Mouse (Mus musculus) gastrocnemius, adult 18-20 months (tissue): ENCODE measurements around the gene Ccdc47. TPM values are rescaled to one million over a fixed set of nuclear protein-coding genes. Genes with fewer than 3 reads are reported as not detected.
A peak's percentile ranks its signal among the peaks of the same experiment; 100 is the strongest.
"Not testable (repeated sequence)": the region's sequence is repeated elsewhere in the genome, so short reads cannot be mapped to it uniquely, and the experiment has no call there.

Experiments
- DNase-seq: peaks from one replicate; pipeline ENCODE4 v3.0.0; 2021; ENCODE audit warnings: low spot score
- long read RNA-seq, 2 experiments: library from polyadenylated mRNA; stranded (forward); transcript quantifications; one replicate each; pipeline ENCODE4 v2.0.0; 2021
- total RNA-seq, 2 experiments: library from RNA; stranded (reverse); gene quantifications; 2 replicates each; pipeline ENCODE4 v1.2.3; 2021

Ccdc47 gene
- 10 to 100 TPM; 74.0 to 79.0 TPM for total RNA-seq
- long read RNA-seq, experiment 1, full-length matches to known transcripts: 145 of 157 reads
- long read RNA-seq, experiment 1, partial matches to known transcripts: 8 of 157 reads
- long read RNA-seq, experiment 1, other reads (novel, unspliced or antisense): 4 of 157 reads
- long read RNA-seq, experiment 2, full-length matches to known transcripts: 139 of 152 reads
- long read RNA-seq, experiment 2, partial matches to known transcripts: 9 of 152 reads
- long read RNA-seq, experiment 2, other reads (novel, unspliced or antisense): 4 of 152 reads

DNA sequence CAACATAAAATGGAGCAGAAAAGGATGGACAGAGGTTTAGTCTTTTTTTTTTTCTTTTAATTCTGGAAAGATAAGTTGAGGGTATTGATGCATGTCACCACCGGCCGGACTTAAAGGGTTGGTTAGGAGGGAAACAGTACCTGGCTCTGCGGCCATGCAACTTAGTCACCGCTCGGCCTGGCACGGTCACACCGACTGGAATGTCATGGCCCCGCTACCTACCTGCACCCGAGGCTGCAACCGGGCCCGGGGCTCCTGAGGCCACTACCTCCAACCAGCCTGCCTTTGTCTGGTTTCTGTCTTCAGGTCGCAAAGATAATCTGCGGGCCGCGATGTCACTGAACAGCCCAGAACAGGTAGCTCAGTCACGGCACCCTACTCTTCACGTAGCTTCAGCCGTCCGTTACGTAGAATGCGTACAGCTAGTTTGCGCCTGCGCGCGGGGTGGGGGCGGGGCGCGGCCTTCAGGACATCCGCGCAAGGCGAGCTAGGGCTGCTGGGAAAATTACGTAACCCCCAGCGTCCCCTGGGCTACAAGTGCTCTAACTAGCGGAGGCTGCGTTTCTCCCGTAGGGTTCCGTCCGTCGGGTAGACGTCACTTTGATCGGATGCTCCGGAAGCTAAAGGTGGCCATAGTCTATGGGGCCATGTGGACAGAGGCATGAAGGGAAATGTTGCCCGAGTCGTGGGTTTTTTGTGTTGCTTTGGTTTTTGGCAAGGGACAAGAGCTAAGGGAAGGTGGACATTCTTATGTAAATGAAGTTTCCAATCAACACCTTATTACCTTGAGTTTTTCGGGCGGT, at the start of gene Ccdc47:
Gene Ccdc47, minus strand, starts transcription at position 418 of the 803 bp plus-strand sequence.
- DNase-seq: peak; percentile 97

DNA sequence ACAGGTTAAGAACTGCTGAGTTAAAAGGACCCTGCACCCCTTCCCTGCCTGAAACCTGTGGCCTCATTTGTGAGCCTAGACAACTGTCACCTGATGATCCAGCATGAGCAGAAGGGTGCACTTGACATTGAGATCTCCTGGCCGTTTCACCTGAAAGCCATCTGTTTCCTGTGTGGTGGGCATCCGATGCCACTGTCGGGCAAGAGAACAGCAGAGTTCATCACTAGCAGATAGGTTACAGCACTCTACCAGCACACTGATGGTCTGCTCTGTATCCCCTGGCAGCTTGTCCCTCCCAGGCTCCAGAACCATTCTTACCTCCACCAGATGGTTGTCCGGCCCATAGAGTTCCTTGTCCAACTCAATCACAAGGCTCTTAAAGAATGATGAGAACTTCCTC, 49.4 kb upstream of the Ccdc47 start:
- DNase-seq: no peak

- DNase-seq: no peak
These were observed 48.8 kb upstream of the Ccdc47 start for GRCm38 (mm10) chr11:106264988-106265387.

GRCm38 (mm10) chr11:106263963-106264362, 47.8 kb upstream of the Ccdc47 start:
- no peak for DNase-seq

DNA sequence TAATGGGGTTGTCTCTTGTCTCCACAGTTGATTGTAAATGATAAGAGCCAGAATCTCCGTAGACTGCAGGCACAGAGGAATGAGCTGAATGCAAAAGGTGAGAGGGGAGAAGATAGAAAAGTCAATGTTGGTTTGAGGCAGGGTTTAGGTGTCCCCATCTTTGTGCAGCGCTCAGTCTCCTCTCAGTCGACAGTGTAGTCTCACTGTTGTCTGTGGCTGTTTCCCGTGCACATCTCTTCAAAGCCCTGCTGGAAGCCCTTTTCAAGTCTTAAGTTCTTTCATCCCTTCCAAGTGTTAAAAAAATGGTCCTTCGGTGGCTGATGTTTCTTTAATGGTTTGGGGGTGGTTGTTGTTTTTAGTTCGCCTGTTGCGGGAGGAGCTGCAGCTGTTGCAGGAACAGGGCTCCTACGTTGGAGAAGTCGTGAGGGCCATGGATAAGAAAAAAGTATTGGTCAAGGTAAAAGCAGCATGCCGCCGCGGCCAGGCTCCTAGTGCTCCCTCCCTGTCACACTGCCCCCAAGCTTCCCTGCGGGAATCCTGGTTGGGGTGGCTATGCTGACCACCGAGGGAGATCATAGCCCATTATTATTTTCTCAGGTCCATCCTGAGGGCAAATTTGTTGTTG, 44.8 kb upstream of the Ccdc47 start:
- DNase-seq: no peak

- peak; percentile 34 for DNase-seq
These were observed 40.6 kb upstream of the Ccdc47 start for GRCm38 (mm10) chr11:106256775-106257174.

- DNase-seq: peak; percentile 99
These were observed 39.7 kb upstream of the Ccdc47 start, which contains the start of the genes Ftsj3 and Psmc5 for GRCm38 (mm10) chr11:106255685-106256451. Gene Ftsj3, minus strand, starts transcription at chr11:106256079. Gene Psmc5, plus strand, starts transcription at chr11:106256154.

- DNase-seq: no peak
These were observed 39.0 kb upstream of the Ccdc47 start for GRCm38 (mm10) chr11:106255174-106255573.

DNA sequence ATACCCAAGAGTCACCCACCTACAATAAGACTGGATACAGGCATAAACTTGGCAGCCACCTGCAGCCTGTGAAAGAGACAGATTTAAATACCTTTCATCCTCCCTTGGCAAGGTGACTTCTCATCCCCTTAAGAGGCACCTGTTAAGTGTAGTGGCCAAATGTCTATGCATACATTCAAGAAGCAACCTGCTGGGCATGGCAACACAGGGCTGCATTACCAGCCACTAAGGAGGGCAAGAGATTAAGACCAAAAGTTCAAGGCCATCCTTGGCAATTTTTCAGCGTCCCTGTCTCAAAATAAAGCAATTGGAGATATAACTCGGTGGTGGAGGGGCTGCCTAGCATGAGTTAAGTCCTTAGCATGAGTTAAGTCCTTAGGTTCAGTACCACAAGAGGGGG, 38.6 kb upstream of the Ccdc47 start:
- DNase-seq: no peak

GRCm38 (mm10) chr11:106249326-106249725, 33.2 kb upstream of the Ccdc47 start:
- no peak for DNase-seq

DNA sequence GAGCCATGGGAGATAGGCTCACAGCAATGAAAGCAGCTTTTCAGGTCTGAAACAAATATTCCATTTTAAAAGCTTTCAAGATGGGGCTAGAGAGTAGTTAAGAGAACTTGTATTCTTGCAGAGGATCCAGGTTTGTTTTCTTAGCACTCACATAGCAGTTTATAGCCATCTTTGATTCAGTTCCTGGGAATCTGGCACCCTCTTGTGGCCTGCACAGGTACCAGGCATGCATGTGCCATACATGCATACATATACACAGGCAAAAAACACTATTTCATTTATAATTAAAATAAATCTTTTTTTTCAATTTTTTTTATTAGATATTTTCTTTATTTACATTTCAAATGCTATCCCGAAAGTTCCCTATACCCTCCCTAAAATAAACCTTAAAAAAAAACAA, 30.7 kb upstream of the Ccdc47 start:
- DNase-seq: no peak

- DNase-seq: not testable (repeated sequence)
These were observed 17.8 kb upstream of the Ccdc47 start for GRCm38 (mm10) chr11:106233978-106234377.

DNA sequence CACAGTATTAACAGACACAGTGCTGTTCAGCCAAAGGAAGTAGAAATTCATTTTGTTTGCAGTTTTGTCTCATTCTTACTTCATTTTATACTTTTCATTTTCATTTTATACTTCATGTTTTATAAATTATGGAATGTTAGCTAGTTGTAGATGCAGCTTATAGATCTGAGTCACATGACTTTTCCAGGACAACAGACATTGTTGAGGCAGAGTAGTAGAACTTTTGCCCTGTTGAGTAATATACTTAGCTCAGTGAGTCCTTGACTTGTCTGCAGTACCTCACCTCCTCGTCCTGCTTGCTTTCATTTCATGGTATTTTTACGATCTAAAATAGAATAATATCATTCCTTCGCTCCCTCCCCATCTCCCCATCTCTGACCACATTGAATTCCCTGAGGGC, 4.5 kb upstream of the Ccdc47 start:
- DNase-seq: no peak

DNA sequence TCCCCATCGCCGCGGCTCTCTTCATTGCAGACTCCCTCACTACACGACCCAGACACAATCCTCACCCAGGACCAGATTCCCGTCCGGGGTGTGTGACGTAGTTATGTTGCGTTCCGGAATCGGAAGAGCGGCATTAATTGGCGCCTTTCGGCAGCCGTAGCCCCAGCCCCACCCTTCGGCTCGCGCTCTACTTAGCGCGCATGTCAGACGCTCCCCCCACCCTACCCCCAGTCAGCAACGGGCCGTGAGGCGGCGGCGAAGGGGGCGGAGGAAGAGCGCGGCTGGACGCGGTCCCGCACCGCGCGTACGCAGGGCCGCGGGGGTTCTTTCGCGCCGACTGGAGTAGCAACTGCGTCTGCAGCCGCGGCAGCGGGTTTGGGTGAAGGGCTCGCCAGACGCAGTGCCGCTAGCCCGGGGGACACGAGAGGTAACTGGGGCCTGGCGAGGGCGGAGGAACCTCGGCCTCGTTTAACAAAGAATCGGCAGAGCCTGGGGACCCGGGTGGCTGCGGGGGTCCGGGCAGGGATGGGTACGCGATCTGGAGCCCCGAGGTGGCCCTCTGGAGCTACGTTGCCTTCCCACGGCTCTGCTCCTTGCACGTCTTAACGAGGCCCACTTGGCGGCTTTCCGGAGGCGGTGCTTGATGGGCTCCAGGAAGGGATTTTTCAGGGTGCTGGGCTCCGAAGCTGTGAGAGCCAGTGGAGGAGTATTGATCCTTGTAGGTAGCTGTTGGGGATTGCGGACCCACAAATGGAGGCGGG, 766 bp upstream of the Ccdc47 start, which contains the start of gene Ddx42:
Gene Ddx42, plus strand, starts transcription at position 197 of the 761 bp plus-strand sequence.
- peak; percentile 90 for DNase-seq

DNA sequence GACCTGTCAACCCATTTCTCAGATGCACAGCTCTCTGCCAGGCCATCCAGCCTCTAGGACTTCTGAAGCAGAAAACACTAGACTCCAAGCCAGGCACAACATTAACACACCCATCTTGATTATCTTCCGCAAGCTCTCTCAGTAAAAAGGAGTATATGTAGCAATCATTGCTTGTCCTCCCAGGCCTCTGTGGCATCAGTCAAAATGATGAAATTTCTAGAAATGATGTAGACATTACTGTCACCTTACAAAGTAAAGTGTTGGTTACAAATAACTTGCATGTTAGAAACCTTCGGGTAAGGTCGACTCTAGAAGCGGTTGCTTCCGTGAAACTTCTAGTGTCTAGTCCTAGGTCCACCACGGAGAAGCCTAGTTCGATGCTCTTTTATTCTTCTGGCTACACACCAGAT, 689 bp downstream of the Ccdc47 start:
- no peak for DNase-seq

DNA sequence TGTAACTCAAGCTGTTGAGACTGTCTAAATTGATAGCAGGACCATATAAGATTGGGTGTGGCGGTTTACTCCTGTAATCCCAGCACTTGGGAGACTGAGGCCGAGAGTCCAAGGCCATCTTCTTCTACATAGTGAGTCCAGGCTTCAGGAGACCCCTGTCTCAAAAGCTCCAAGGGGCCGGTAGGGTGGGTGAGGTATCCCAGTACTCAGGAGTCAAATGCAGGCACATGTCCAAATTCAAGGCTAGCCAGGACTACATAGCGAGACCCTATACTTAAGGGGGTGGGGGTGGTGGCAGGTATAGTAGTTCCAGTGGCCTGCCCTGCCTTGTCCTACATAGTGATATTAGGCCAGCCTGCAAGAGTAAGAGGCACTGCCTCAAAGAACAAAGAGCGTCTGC, 1.3 kb downstream of the Ccdc47 start:
- no peak for DNase-seq

- DNase-seq: no peak
These were observed 3.4 kb downstream of the Ccdc47 start for GRCm38 (mm10) chr11:106212771-106213170.

DNA sequence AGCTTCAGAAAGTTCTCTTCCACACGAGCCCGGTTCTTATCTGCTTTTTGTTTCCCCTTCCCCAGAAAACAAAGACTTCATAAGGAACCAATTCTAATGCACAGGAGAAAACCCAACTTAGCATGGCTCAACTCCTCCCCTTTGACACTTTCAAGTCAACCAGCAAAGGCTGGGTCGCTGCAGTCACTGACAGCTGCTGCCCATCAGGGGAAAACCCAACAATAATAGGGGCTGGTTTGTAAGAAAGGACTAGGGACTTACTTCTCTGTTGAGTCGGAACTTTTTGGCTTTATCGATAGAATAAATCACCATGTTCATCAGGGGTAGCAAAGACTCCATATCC, 14.1 kb downstream of the Ccdc47 start, which contains the start of gene Strada:
Gene Strada, minus strand, starts transcription at position 46 of the 343 bp plus-strand sequence.
- no peak for DNase-seq

- no peak for DNase-seq
These were observed 14.6 kb downstream of the Ccdc47 start for GRCm38 (mm10) chr11:106201337-106202122.

DNA sequence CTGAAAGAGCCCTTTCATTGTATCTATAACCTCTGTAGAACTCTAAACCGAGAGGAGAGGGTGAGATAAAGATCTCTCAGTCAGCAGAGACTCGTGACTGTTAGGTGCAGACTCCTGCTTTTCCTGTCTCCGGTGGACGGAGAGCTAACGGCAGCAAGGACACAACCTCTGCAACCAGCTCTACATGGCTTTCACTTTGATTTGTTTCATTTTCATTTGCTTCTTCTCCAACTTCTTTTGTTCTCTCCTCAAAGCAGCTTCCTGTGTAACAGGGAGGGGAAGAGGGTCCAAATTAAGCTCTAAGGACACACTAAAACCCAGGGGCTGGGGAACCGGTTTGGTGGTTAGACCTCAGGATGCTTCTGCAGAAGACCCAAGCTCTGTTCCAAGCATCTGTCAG, 15.4 kb downstream of the Ccdc47 start:
- DNase-seq: no peak
